Mouse (Mus musculus) left cerebral cortex, adult 11 months (tissue): ENCODE measurements around the gene Dnajb12.
"Not testable (repeated sequence)": the region's sequence is repeated elsewhere in the genome, so short reads cannot be mapped to it uniquely, and the experiment has no call there.

Experiments used
- DNase-seq: peaks from one replicate; pipeline ENCODE4 v3.0.0; 2022; ENCODE audit warnings: low spot score

Dnajb12 gene

GRCm38 (mm10) chr10:59872651-59873050 lies 6.7 kb upstream of the Dnajb12 start:
- not testable (repeated sequence) for DNase-seq

GRCm38 (mm10) chr10:59873206-59873605 lies 6.2 kb upstream of the Dnajb12 start:
- no peak for DNase-seq

- DNase-seq, result no peak
Measured at GRCm38 (mm10) chr10:59873613-59874012, 5.7 kb upstream of the Dnajb12 start.

- DNase-seq, result no peak
Measured at GRCm38 (mm10) chr10:59875396-59875795, 4.0 kb upstream of the Dnajb12 start.

- not testable (repeated sequence) for DNase-seq
Measured at GRCm38 (mm10) chr10:59876698-59877097, 2.7 kb upstream of the Dnajb12 start.

GRCm38 (mm10) chr10:59877421-59878117 lies 1.8 kb upstream of the Dnajb12 start:
- no peak for DNase-seq

- DNase-seq, result no peak
Measured at GRCm38 (mm10) chr10:59878823-59879222, 533 bp upstream of the Dnajb12 start.

GRCm38 (mm10) chr10:59880029-59880386 lies 652 bp downstream of the Dnajb12 start:
- no peak for DNase-seq

GRCm38 (mm10) chr10:59880837-59881236 lies 1.5 kb downstream of the Dnajb12 start:
- DNase-seq, result no peak

GRCm38 (mm10) chr10:59884327-59885173 lies 5.2 kb downstream of the Dnajb12 start:
- DNase-seq, result no peak

GRCm38 (mm10) chr10:59885174-59886080 lies 6.1 kb downstream of the Dnajb12 start:
- DNase-seq, result no peak

GRCm38 (mm10) chr10:59886081-59886466 lies 6.7 kb downstream of the Dnajb12 start:
- no peak for DNase-seq

- DNase-seq, result no peak
Measured at GRCm38 (mm10) chr10:59887432-59887831, 8.1 kb downstream of the Dnajb12 start.

GRCm38 (mm10) chr10:59889339-59889738 lies 10.0 kb downstream of the Dnajb12 start:
- DNase-seq, result no peak

GRCm38 (mm10) chr10:59889953-59890751 lies 10.8 kb downstream of the Dnajb12 start:
- no peak for DNase-seq

- DNase-seq, result no peak
Measured at GRCm38 (mm10) chr10:59892977-59893376, 13.6 kb downstream of the Dnajb12 start.

GRCm38 (mm10) chr10:59894251-59895160 lies 15.2 kb downstream of the Dnajb12 start:
- peak; percentile 77 for DNase-seq

- no peak for DNase-seq
Measured at GRCm38 (mm10) chr10:59895460-59896186, 16.3 kb downstream of the Dnajb12 start.

- DNase-seq, result no peak
Measured at GRCm38 (mm10) chr10:59896211-59896610, 16.9 kb downstream of the Dnajb12 start.

- no peak for DNase-seq
Measured at GRCm38 (mm10) chr10:59896911-59897331, 17.6 kb downstream of the Dnajb12 start.
